Mouse (Mus musculus): ENCODE results near the gene Fam81b.

- TF ChIP-seq CTCF (IDR thresholded peaks at IDR 0.05; ENCODE audit: low read depth, low read length) (no peak), POLR2A (IDR thresholded peaks at IDR 0.05; ENCODE audit: borderline replicate concordance, low read depth, low read length) (no peak)
These were observed 114.6 kb downstream of the Fam81b start for GRCm38 (mm10) chr13:76190273-76190672.

Data from bone marrow macrophage, adult 2 months (primary cell).